Mouse (Mus musculus): Measurements from ENCODE around the gene 1810046K07Rik. TPM values are rescaled to one million over a fixed set of nuclear protein-coding genes. Genes with fewer than 3 reads are reported as not detected.

The 1810046K07Rik gene
- 0.94 to 1.9 TPM (median 1.4 TPM) in 4 replicates for total RNA-seq (2023)

GRCm38 (mm10) chr9:51328731-51329130 is at the start of gene 1810046K07Rik:
TSS of gene 1810046K07Rik (minus strand) at chr9:51328917.

DNA sequence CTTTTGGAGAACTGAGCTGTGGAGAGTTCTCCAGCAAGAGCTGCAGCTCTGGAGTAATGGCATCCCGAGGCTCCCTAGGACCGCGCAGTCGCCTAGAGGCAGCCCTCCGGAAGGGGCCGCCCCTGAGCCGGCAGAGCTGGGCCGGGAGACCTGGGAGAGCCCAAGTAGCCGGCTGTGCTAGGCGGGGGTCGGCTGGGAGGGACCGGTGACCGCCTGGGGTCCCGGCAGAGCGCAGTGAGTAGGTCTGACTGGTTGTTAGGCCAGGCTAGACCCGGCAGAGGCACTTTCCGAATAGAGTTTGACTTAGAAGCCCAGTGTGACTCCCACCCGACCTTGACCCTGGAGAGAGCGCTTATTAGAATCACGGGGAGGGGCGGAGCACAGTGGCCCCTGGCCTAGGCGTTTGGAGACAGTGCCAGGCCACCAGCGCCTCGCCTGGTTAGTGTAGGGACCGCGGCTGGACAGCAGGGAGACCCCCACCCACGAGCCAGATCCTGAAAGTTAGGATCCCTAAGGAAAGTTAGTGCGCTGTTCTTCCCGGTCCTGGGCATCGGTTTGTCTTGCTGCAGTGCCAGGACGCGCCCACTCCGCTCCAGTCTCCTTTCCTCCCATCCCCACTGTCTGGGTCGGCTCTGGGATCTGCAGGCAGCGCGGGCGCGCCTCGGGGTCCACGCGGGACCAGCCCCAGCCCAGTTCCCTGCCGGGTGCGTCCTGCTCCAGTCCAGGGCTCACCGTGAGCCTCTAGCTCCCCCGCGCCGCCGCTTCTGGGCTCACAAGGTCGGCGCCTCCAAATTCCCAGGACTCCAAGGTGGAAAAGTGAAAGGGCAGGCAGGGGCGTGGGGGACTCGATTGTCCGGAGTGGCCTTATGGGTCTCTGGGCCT is 50.0 kb downstream of the 1810046K07Rik start, which contains the start of gene Colca2:
Gene Colca2, minus strand, starts transcription at position 70 of the 882 bp plus-strand sequence.

Other genes starting within 250 kb of the 1810046K07Rik start
- not detected in 4 replicates for gene 4833427G06Rik, start 226.8 kb downstream of the 1810046K07Rik start, total RNA-seq (2023)
- gene Gm32742, start 163.4 kb downstream of the 1810046K07Rik start, total RNA-seq (2023): 0.09 TPM in 1 of 4 replicates, not detected in the others
- 340 to 371 TPM (median 350 TPM) in 4 replicates for gene Pou2af1, start 115.2 kb downstream of the 1810046K07Rik start, total RNA-seq (2023)
- gene Colca2, start 50.3 kb downstream of the 1810046K07Rik start, total RNA-seq (2023): not detected in 4 replicates